In genomic region chr8:47676631-47677030, GRCm38 (mm10) we compare ENCODE assay signal across 7 mouse cellular contexts. TPM values are rescaled to one million over a fixed set of nuclear protein-coding genes. Genes with fewer than 3 reads are reported as not detected.
DNase-seq lines count a peak whose midpoint lies in the region; ATAC-seq and TF ChIP-seq lines count a peak whose summit lies in the region.

No protein-coding gene starts in this region.

- H3K4me3 ChIP-seq in spleen, adult 2 months (ENCODE audit: extremely low read depth, insufficient read depth, insufficient read length): no peak overlapping the region
- peak overlapping the region; percentile 92 for H3K4me3 ChIP-seq in forebrain, embryonic 11.5 days (ENCODE audit: low read depth, low read length)
- peak overlapping the region; percentile 94 for H3K4me3 ChIP-seq in liver, embryonic 12.5 days

- peak overlapping the region; percentile 79 for H3K4me2 ChIP-seq in forebrain, embryonic 11.5 days (ENCODE audit: low read depth, low read length, severe bottlenecking)
- H3K4me2 ChIP-seq in liver, embryonic 12.5 days: peak overlapping the region; percentile 94

- 0 out of 2 replicates have a peak overlapping the region, but pooled peaks have one; percentile 8 for H3K27ac ChIP-seq in spleen, adult 2 months (ENCODE audit: insufficient read depth, low read length)
- no peak overlapping the region for H3K27ac ChIP-seq in forebrain, embryonic 11.5 days (ENCODE audit: low read depth, low read length)
- H3K27ac ChIP-seq in liver, embryonic 12.5 days: no peak overlapping the region

- WGBS in spleen, adult 2 months: 19% methylated on average over 2 of the region's 2 CpGs
- WGBS in forebrain, embryonic 11.5 days: 44% methylated on average over 2 of the region's 2 CpGs
- 28% methylated on average over 2 of the region's 2 CpGs for WGBS in liver, embryonic 12.5 days (ENCODE audit: insufficient replicate concordance)

- TF ChIP-seq CTCF in spleen, adult 2 months (IDR thresholded peaks at IDR 0.05; ENCODE audit: extremely low read depth, insufficient read depth, insufficient read length, insufficient replicate concordance): no peak

- no peaks in the 10 kb centered on the region for H3K4me1 ChIP-seq in spleen, adult 2 months (ENCODE audit: control insufficient read depth, insufficient read depth, insufficient read length)
- 0 out of 2 replicates have a peak, but pooled peaks cover 2% of the 10 kb centered on the region for H3K4me1 ChIP-seq in forebrain, embryonic 11.5 days (replicated peaks; ENCODE audit: control insufficient read depth, insufficient read depth, low read length)
- H3K4me1 ChIP-seq in liver, embryonic 12.5 days: peaks cover 26% of the 10 kb centered on the region

- H3K9ac ChIP-seq in forebrain, embryonic 11.5 days (ENCODE audit: low read length): peak overlapping the region; percentile 92
- H3K9ac ChIP-seq in liver, embryonic 12.5 days: peak overlapping the region; percentile 94

- H3K36me3 ChIP-seq in spleen, adult 2 months (ENCODE audit: control insufficient read depth, insufficient read depth, low read length): no peaks in the 10 kb centered on the region
- no peaks in the 10 kb centered on the region for H3K36me3 ChIP-seq in forebrain, embryonic 11.5 days (ENCODE audit: control insufficient read depth, insufficient read depth, low read length)
- peaks cover 10% of the 10 kb centered on the region; the same call in 1 of the 2 replicates for H3K36me3 ChIP-seq in liver, embryonic 12.5 days

- no peaks in the 10 kb centered on the region; the same call in 1 of the 2 replicates for H3K9me3 ChIP-seq in forebrain, embryonic 11.5 days (ENCODE audit: control insufficient read depth, low read length)
- no peaks in the 10 kb centered on the region for H3K9me3 ChIP-seq in liver, embryonic 12.5 days (replicated peaks)

- no peak for ATAC-seq in forebrain, embryonic 11.5 days (replicated peaks; ENCODE audit: low FRiP score)
- ATAC-seq in liver, embryonic 12.5 days: no peak
- ATAC-seq in megakaryocyte-erythroid progenitor cell, adult 5-6 weeks (replicated peaks; ENCODE audit: low FRiP score, low TSS enrichment, poor library complexity, severe bottlenecking): no peak

- H3K27me3 ChIP-seq in spleen, adult 2 months (ENCODE audit: control insufficient read depth, insufficient read depth, low read length): no peaks in the 10 kb centered on the region
- H3K27me3 ChIP-seq in forebrain, embryonic 11.5 days (ENCODE audit: control insufficient read depth, insufficient read depth, low read length): no peaks in the 10 kb centered on the region
- no peaks in the 10 kb centered on the region for H3K27me3 ChIP-seq in liver, embryonic 12.5 days (replicated peaks)

- no peak for DNase-seq in spleen, adult 2 months (ENCODE audit: low read depth in 1 of 2, low spot score in 2 of 2)
- DNase-seq in spleen, postnatal 4 days (ENCODE audit: low spot score in 2 of 2): no peak
- DNase-seq in forebrain, embryonic 11.5 days (ENCODE audit: low spot score): no peak
- DNase-seq in cerebellum, adult 9-11 months: no peak
- DNase-seq in lung, adult 18-20 months: no peak

- no peak for TF ChIP-seq POLR2A in spleen, adult 2 months (IDR thresholded peaks at IDR 0.05; ENCODE audit: low read depth, low read length)

RNA-seq across cellular contexts. Expression of gene Ing2, which starts 1.3 kb away (rescaled TPM):
- polyA plus RNA-seq in spleen, adult 2 months (2012; rRNA removed): 1.7 and 2.6 TPM in 2 replicates
- 10.6 and 11.0 TPM in 2 replicates for polyA plus RNA-seq in forebrain, embryonic 11.5 days (2014; fragmentation: Nextera tagmentation; extraction: Ambion mirVana)
- polyA plus RNA-seq in liver, embryonic 12.5 days (2016; fragmentation: Nextera tagmentation; extraction: Ambion mirVana): 14.9 and 15.1 TPM in 2 replicates
- total RNA-seq in megakaryocyte-erythroid progenitor cell, adult 5-6 weeks (2014; fragmentation: Nextera tagmentation): 30.6 and 54.4 TPM in 2 replicates
- 14.6 and 58.2 TPM in 2 replicates for total RNA-seq in megakaryocyte-erythroid progenitor cell, adult 5-6 weeks (2017)

RNA-seq across cellular contexts. Expression of gene Cdkn2aip, which starts 37.1 kb away (rescaled TPM):
- 11.2 and 21.8 TPM in 2 replicates for polyA plus RNA-seq in spleen, adult 2 months (2012; rRNA removed)
- 45.7 and 46.3 TPM in 2 replicates for polyA plus RNA-seq in forebrain, embryonic 11.5 days (2014; fragmentation: Nextera tagmentation; extraction: Ambion mirVana)
- 17.1 and 18.4 TPM in 2 replicates for polyA plus RNA-seq in liver, embryonic 12.5 days (2016; fragmentation: Nextera tagmentation; extraction: Ambion mirVana)
- 11.8 and 12.6 TPM in 2 replicates for total RNA-seq in megakaryocyte-erythroid progenitor cell, adult 5-6 weeks (2014; fragmentation: Nextera tagmentation)
- total RNA-seq in megakaryocyte-erythroid progenitor cell, adult 5-6 weeks (2017): 25.0 and 26.7 TPM in 2 replicates
